Mouse (Mus musculus) layer of hippocampus, postnatal 25 days (tissue): ENCODE results near the gene Pdzk1ip1. TPM values are rescaled to one million over a fixed set of nuclear protein-coding genes. Genes with fewer than 3 reads are reported as not detected.

ENCODE experiments used
- DNase-seq, 2 experiments: peaks; one replicate each; pipeline ENCODE4 v3.0.0; 2022; ENCODE audit warnings: mixed read lengths in 2 of 2, low spot score in 1 of 2; ENCODE audit errors: extremely low spot score in 1 of 2
- total RNA-seq, 2 experiments: library from RNA; stranded (reverse); gene quantifications; 2 replicates each; pipeline ENCODE4 v1.2.3; 2021

Pdzk1ip1 gene
- total RNA-seq, 2 experiments from 2014 or later: 0.71 TPM; not detected in 1

GRCm38 (mm10) chr4:115074789-115075188 is 13.7 kb upstream of the Pdzk1ip1 start:
- DNase-seq: no peak

DNA sequence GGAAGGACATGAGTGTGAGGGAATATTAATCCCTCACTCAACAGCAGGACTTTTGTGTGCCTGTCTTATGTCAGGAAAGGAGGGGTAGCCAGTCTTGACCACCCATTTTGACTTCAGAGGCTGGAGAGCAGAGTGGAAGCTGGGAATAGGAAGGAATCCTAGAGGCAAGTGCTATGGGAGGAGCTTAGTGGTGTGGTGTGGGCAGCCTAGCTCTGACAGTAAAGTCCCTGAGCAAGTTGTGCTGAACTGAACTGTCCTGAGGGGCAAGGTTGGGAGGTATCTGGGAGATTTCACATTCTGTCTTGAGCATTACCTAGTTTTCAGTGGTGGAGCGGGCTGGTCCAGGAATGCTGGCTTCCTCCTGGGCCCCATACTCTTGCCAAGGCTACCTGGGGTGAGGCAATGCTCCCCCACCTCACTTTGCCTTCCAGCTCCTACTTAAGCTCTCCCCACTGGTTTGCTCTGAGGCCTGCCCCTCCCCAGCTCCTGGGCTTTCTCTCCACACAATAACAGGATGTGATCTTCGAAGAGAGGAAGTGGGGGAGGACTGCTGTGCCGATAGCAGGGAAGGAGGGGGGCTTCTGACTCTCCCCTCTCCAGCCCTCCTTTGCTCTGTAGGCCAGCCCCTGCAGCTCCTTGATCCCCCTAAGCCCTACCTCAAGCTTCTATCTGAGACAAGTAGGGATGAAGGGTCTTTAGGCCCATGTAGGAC is 13.1 kb upstream of the Pdzk1ip1 start:
- no peak for DNase-seq

DNA sequence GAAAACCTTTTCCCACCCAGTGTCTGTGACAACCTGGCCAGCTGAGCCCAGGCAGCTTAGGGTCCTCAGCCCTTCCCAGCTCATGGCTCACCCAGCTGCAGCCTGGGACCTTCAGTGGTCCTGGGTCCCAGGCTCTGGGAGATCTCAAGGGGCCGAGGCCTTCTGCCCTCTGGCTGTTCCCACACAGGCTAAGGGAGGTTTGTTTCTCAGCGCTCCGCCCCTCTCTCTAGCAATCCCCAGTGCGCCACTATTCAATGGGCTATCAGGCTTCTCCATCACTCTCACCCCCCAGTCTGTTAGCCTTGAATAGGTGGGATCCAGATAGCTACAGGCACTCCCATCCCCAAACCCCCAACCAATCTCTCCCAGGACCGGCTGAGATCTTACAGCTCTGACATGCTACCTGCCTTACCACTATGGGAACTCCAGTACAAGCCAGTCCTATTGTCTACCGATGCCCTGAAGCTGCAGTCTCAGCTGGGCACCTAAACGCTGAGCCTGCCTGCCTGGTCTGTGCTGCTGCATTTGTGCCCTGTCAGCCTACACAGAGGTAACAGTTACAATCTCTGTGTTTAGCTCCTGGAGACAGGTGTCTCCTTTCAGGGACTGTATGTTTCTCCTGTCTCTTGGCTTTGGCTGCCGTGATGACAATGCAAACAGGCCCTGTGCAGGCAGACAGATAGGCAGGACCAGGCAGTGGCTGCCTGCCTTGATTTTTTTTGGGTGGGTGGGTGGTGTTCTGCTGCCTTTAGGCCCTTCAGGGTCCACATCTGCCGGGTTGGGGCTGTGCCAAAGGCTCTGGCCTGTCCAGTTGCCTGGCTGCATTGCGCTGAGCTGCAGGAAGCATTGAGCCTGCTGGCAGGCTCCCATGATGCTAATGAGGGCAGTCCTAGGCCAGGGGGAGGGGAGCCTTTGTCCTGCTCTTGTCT is 9.4 kb upstream of the Pdzk1ip1 start:
- no peak for DNase-seq

GRCm38 (mm10) chr4:115079821-115080349 is 8.6 kb upstream of the Pdzk1ip1 start:
- no peak for DNase-seq

GRCm38 (mm10) chr4:115083031-115083430 is 5.5 kb upstream of the Pdzk1ip1 start:
- no peak for DNase-seq

DNA sequence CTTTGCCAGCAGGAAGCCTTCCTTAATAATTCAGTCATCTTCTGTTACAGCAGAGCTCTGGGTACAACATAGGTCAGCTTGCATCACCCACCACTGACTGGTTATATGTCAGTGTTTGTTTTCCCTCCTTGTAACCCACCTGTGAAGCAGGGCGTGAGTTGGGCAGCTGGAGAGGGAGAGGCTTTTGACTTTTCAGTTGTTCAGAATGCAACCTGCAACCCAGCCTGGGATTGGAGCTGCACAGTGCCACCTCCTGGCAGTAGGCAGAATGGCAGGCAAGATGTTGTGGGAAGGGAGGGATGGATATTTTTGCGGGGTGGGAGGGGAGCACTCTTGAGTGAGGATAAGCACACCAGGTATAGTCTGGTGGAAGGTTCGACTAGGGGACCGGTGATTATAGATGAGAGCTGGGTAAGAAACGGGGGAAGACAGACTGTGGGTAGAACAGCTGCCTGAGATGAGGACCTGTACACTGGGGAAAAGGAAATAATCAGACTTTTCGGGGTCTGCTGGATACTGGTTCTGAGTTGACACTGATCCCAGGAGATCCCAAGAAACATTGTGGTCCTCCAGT is 2.9 kb upstream of the Pdzk1ip1 start:
- peak; percentile 36 to 63 for DNase-seq

- DNase-seq: no peak
Observed at GRCm38 (mm10) chr4:115086257-115086656, 2.3 kb upstream of the Pdzk1ip1 start.

GRCm38 (mm10) chr4:115086763-115087415 is 1.6 kb upstream of the Pdzk1ip1 start:
- DNase-seq: no peak

DNA sequence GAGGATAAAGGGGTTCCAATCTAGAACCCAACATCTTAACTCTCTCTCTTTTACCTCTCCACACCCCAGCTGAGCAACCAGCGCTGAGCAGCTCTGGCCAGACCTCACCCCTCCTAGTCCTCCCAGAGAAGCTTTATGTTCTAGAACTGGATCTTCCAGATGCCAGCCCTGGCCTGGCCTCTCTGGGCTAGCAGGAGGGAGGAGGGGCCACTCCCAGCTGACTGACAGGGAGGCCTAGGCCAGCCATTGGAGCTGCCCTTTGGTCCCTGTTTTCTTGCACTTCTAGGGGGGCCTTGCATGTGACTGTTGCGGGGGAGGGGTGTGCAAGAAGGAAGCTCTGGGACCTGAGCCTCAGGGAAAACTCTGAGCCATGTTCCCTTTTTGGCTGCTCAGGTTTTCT is 2.1 kb downstream of the Pdzk1ip1 start:
- DNase-seq: no peak

GRCm38 (mm10) chr4:115091806-115092205 is 3.3 kb downstream of the Pdzk1ip1 start:
- DNase-seq: no peak

DNA sequence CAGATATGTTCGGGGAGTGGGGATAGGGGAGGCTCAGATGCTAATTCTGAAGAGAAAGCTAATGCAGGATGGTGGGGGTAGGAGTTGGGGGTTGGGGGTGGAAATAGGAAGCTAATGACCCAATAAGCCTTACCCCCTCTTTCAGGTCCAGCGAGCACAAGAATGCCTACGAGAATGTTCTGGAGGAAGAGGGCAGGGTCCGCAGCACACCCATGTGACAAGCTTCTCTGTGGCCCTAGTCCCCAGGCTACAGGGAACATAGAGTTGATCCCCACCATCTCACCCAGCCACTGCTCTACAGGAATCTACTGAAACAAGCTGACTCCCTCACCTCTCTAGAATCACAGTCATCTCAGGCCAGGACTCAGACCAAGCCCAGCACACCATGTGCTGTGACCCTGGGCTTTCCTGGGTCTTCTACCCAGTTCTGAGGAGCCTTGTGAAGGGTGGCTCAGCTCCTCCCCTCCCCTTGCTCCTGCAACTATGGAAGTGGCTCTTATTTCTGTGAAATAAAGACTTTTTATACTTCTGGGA is 4.9 kb downstream of the Pdzk1ip1 start:
- no peak for DNase-seq

DNA sequence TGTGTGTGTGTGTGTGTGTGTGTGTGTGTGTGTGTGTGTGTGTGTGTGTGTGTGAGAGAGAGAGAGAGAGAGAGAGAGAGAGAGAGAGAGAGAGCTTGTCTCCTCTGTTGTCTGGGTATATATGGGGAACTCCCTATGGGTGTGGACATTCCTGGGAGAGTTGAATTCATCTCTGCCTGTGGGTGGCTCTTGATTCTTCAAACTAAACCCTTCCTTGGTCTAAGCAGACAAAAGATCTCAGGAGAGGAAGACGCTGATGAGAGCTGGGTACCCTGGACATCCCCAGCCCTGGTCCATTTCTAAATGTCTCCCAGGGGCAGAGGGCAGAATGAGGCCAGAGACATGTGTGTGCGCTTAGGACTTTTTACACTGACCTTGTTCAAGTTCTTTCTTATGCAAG is 5.5 kb downstream of the Pdzk1ip1 start:
- no peak for DNase-seq

DNA sequence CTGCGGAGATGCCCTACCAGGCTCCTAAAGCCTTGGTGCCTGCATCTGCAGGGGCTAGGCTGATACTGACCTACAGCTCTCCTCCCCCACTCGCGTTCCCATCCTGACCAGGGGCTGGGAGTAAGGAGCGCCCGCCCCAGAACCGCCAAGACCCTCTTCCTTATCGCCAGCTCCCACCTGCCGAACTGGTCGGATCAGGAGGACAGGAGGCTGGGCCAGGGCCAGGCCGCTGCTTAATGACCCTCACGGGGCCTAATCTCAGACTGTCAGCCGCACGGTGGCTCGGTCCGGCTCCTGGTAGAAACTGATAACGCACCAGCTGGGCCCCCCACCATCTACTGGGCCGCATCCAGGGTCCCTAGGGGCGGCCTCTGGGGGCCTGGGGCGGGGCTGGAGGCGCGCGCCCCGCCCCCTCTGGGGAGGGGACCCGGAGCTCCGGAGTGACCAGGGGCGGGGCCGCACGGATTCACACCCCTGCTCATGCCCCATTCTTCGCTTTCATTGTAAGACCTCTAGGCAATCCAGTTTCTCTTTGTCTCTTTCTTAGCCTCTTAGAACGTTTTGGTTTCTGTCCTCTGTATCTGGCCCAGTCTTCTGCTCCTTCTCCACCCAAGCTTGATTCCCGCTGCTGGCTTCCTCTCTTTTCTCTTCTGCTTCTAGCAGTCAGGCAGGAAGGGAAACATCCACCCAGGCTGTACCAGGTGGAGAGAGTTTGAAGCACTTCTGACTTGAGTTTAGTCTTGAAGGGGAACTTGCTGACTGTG is 7.3 kb downstream of the Pdzk1ip1 start:
- no peak for DNase-seq

DNA sequence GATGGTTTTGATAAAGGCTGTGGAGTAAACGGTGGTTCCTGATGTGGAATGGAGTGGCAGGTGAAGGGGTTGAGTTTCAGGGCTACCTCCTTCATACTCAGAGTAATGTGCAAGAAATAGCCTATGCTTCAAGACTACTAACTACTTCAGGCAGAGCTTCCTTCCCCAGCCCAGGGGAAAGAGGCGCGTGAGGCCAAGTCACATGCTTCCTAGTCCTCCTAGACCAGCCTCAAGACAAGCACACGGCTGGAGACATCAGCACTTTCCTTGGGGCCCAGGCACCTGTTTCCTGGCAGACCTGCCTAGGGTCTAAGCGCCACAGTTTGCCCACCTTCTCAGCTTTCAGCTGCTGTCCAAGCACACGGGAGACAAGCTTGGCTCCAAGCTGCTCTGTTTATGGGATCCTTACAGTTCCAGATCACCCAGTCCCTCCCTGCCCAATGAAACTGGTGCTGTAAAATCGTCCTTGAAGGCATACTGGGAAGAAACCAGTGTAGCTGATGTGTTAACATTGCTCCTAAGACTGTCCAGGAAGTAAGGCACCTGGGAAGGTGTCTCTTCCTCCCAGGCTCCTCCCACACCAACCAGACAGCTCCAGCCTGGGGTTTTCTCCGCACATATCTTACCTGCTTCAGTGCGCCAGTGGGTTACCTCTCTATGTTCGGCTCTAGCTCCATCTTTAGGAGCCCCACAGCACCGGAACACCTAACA is 8.1 kb downstream of the Pdzk1ip1 start:
- DNase-seq: no peak

- DNase-seq: peak in 1 of 2 experiments; percentile 26
Observed at GRCm38 (mm10) chr4:115097146-115097496, 8.6 kb downstream of the Pdzk1ip1 start.

DNA sequence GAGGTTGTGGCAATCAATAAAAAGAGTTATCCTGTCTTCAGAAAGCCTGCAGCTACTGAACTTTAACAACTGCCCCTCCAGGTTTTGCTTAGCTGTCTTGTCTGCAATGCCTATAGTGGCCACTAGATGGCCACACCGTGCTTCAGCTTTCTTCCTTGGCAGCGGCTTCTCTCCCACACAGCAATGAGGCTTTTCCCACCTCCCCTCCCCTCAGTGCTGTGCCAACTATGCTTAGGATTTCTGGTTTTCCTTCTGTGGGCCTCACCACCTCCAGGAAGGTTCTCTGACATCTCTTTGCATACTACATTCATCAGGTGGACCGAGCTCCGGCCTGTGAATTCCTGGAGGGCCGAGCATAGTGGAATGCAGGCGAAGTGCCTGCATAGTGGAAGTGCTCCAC is 13.2 kb downstream of the Pdzk1ip1 start:
- DNase-seq: peak; percentile 53 to 76

DNA sequence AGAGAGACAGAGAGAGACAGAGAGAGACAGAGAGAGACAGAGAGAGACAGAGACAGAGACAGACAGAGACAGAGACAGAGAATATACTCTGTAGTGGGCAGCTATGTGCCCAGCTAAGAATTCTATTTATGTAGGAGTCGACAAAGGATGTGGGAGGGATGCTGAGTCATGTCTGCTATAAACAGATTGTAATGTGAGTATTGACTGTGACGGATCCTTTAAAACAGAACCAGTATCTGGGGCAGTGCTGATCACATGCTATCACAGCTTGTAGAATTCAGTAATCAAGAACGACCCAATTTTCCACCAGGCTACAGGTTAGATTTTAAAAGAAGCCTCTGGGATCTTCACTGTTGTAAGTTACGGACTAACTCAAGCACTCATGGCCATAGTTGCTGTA is 15.0 kb downstream of the Pdzk1ip1 start:
- DNase-seq: no peak

- no peak for DNase-seq
Observed at GRCm38 (mm10) chr4:115111167-115111566, 22.7 kb downstream of the Pdzk1ip1 start.

DNA sequence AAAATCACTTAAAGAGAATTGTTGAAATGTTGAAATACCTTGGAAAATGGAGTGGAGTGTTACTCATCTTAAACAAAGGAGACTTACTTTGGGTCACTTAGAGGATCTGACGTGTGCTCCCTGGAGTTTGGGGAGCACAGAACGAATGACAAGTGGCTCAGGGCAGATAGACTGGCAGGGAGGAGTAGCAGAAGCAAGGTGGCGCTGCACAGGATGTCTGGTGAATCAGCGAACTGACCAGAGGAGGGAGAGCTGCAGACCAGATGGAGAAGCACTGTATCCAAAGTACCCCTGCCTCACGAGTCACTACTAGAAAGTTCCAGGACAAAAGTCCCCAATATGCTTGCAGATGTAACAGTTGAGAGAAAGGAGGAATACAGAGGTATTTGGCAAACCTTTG is 24.8 kb downstream of the Pdzk1ip1 start:
- no peak for DNase-seq
